Mouse (Mus musculus) megakaryocyte, embryonic 14.5 days (primary cell): Measurements from ENCODE around the gene Pmch.

Experiments used
- FLI1 ChIP-seq: IDR thresholded peaks from 2 replicates; pipeline ENCODE4 v1.6.1; 2012; ENCODE audit warnings: low read length, inconsistent platforms, mixed read lengths
- GATA1 ChIP-seq: IDR thresholded peaks from 3 replicates; pipeline ENCODE4 v1.6.1; 2012; ENCODE audit warnings: mixed read lengths, low read length, inconsistent platforms, borderline replicate concordance

GRCm38 (mm10) chr10:88113290-88113689 is 22.4 kb downstream of the Pmch start:
- TF ChIP-seq GATA1 (no peak), FLI1 (no peak)
